Mouse (Mus musculus): ENCODE measurements around the gene Fam166a. TPM values are rescaled to one million over a fixed set of nuclear protein-coding genes. Genes with fewer than 3 reads are reported as not detected.
A peak's percentile ranks its signal among the peaks of the same experiment; 100 is the strongest.

The Fam166a gene
- polyA plus RNA-seq, 1 experiment from 2014 or later = 0.93 TPM

GRCm38 (mm10) chr2:25174866-25175689 is 43.5 kb upstream of the Fam166a start:
- no peaks in the 10 kb centered on the region for H3K36me3 ChIP-seq (ENCODE audit: control insufficient read depth, insufficient read depth, low read length)
- peaks cover 36% of the 10 kb centered on the region; the same call in 1 of the 2 replicates for H3K27me3 ChIP-seq (ENCODE audit: control insufficient read depth, insufficient read depth, low read length)
- H3K4me2 ChIP-seq (ENCODE audit: low read length) = no peak overlapping the region
- no peak overlapping the region for H3K27ac ChIP-seq (replicated peaks in 1 of 2; ENCODE audit: control insufficient read depth in 1 of 2, insufficient read depth in 1 of 2, low read depth in 2 of 2, low read length in 2 of 2)
- no peak overlapping the region for H3K4me3 ChIP-seq (ENCODE audit: control insufficient read depth in 1 of 2, insufficient read depth in 1 of 2, low read depth in 1 of 2, low read length in 2 of 2)
- no peak overlapping the region for H3K9ac ChIP-seq (ENCODE audit: low read length)
- H3K4me1 ChIP-seq (ENCODE audit: control insufficient read depth in 2 of 2, insufficient read depth in 2 of 2, low read length in 2 of 2) = peaks cover 27 to 30% of the 10 kb centered on the region in 2 experiments
- no peaks in the 10 kb centered on the region for H3K9me3 ChIP-seq (ENCODE audit: control insufficient read depth, low read length)
- ATAC-seq (ENCODE audit: insufficient number of reproducible peaks, insufficient read depth, low FRiP score, low read depth) = no peak
- 59% methylated on average over 7 of the region's 7 CpGs for WGBS

GRCm38 (mm10) chr2:25175690-25176078 is 42.9 kb upstream of the Fam166a start:
- Histone ChIP-seq H3K27me3 (ENCODE audit: control insufficient read depth, insufficient read depth, low read length) (peaks cover 37% of the 10 kb centered on the region; the same call in 1 of the 2 replicates), H3K4me3 (ENCODE audit: control insufficient read depth in 1 of 2, insufficient read depth in 1 of 2, low read depth in 1 of 2, low read length in 2 of 2) (no peak overlapping the region), H3K27ac (replicated peaks in 1 of 2; ENCODE audit: control insufficient read depth in 1 of 2, insufficient read depth in 1 of 2, low read depth in 2 of 2, low read length in 2 of 2) (no peak overlapping the region), H3K9me3 (ENCODE audit: control insufficient read depth, low read length) (no peaks in the 10 kb centered on the region), H3K36me3 (ENCODE audit: control insufficient read depth, insufficient read depth, low read length) (no peaks in the 10 kb centered on the region), H3K4me2 (ENCODE audit: low read length) (no peak overlapping the region), H3K9ac (ENCODE audit: low read length) (no peak overlapping the region), H3K4me1 (ENCODE audit: control insufficient read depth in 2 of 2, insufficient read depth in 2 of 2, low read length in 2 of 2) (peaks cover 29 to 30% of the 10 kb centered on the region in 2 experiments)
- WGBS = 70% methylated on average over 4 of the region's 4 CpGs
- no peak for ATAC-seq (ENCODE audit: insufficient number of reproducible peaks, insufficient read depth, low FRiP score, low read depth)

DNA sequence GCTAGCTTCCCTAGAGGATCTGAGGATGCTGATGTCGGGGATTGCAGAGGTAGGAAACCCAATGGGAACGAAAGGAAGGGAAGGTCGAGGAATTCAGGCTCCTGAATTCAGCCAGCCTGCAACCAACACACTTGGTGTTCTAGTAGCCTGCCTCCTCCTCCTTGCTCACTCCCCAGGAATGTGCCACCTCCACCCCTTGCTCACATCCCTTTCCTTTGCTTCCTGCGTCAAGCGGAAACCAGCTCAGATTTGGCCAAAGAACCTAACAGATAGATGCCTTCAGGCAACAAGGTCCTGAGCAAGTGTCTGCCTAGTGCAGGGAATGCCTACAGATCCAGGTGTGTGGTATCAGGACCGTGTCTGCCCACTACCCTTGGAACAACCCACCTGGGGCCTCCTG is 42.0 kb upstream of the Fam166a start:
- H3K9me3 ChIP-seq (ENCODE audit: control insufficient read depth, low read length) = no peaks in the 10 kb centered on the region
- 34% methylated on average over 6 of the region's 6 CpGs for WGBS
- peaks cover 29 to 30% of the 10 kb centered on the region in 2 experiments for H3K4me1 ChIP-seq (ENCODE audit: control insufficient read depth in 2 of 2, insufficient read depth in 2 of 2, low read length in 2 of 2)
- H3K9ac ChIP-seq (ENCODE audit: low read length) = no peak overlapping the region; the same call in 1 of the 2 replicates
- peak overlapping the region in 1 of 2 experiments; percentile 61; a peak in 2 of 4 replicates for H3K27ac ChIP-seq (replicated peaks in 1 of 2; ENCODE audit: control insufficient read depth in 1 of 2, insufficient read depth in 1 of 2, low read depth in 2 of 2, low read length in 2 of 2)
- H3K27me3 ChIP-seq (ENCODE audit: control insufficient read depth, insufficient read depth, low read length) = peaks cover 37% of the 10 kb centered on the region; the same call in 1 of the 2 replicates
- no peaks in the 10 kb centered on the region for H3K36me3 ChIP-seq (ENCODE audit: control insufficient read depth, insufficient read depth, low read length)
- no peak overlapping the region for H3K4me2 ChIP-seq (ENCODE audit: low read length)
- no peak overlapping the region for H3K4me3 ChIP-seq (ENCODE audit: control insufficient read depth in 1 of 2, insufficient read depth in 1 of 2, low read depth in 1 of 2, low read length in 2 of 2)
- no peak for ATAC-seq (ENCODE audit: insufficient number of reproducible peaks, insufficient read depth, low FRiP score, low read depth)

DNA sequence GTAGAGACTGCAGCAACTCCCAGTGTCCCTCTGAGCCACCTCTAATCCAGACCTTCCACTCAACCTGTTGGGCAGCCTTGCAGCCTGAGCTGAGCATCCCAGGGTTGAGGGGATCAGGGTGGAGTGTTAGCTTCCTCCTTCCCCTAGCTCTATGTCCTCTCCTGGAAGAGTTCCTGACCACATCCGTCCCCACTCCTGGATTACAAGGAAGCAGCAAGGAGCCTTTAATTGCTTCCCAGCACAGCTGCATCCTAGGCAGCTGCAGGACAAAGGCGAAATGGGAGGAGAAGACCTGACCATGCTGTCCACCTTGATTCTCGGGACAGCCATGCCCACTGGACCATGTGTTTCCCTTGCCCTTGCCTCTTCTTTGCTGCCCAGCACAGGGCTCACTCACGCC is 41.5 kb upstream of the Fam166a start:
- peaks cover 37% of the 10 kb centered on the region; the same call in 1 of the 2 replicates for H3K27me3 ChIP-seq (ENCODE audit: control insufficient read depth, insufficient read depth, low read length)
- no peak for ATAC-seq (ENCODE audit: insufficient number of reproducible peaks, insufficient read depth, low FRiP score, low read depth)
- no peak overlapping the region for H3K4me3 ChIP-seq (ENCODE audit: control insufficient read depth in 1 of 2, insufficient read depth in 1 of 2, low read depth in 1 of 2, low read length in 2 of 2)
- peaks cover 29 to 30% of the 10 kb centered on the region in 2 experiments for H3K4me1 ChIP-seq (ENCODE audit: control insufficient read depth in 2 of 2, insufficient read depth in 2 of 2, low read length in 2 of 2)
- H3K4me2 ChIP-seq (ENCODE audit: low read length) = 0 out of 2 replicates have a peak overlapping the region, but pooled peaks have one; percentile 19
- H3K9me3 ChIP-seq (ENCODE audit: control insufficient read depth, low read length) = no peaks in the 10 kb centered on the region
- 49% methylated on average over 4 of the region's 4 CpGs for WGBS
- H3K36me3 ChIP-seq (ENCODE audit: control insufficient read depth, insufficient read depth, low read length) = no peaks in the 10 kb centered on the region
- H3K9ac ChIP-seq (ENCODE audit: low read length) = no peak overlapping the region
- H3K27ac ChIP-seq (replicated peaks in 1 of 2; ENCODE audit: control insufficient read depth in 1 of 2, insufficient read depth in 1 of 2, low read depth in 2 of 2, low read length in 2 of 2) = peak overlapping the region; percentile 42 to 61; a peak in 3 of 4 replicates

DNA sequence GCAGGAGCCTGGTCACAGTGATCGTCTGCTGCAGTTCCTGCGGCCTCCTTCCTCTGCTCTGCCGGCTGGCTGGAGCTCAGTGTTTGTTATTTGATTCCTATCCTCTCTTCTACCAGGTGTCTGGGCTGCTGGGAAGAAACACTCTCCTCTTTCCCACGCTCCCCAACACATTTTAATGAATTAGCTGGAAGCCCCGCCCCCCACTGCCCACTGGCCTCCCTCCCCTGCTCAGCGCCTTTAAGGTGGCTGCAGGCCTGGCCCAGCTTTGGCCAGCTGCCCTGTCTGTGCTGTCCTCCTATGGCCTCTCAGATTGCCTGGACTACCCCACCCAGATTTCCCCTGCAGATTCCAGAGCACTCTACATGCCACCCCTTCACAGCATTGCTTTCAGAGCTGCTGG is 40.9 kb upstream of the Fam166a start:
- peak overlapping the region; percentile 19; the same call in 1 of the 2 replicates for H3K4me2 ChIP-seq (ENCODE audit: low read length)
- H3K4me1 ChIP-seq (ENCODE audit: control insufficient read depth in 2 of 2, insufficient read depth in 2 of 2, low read length in 2 of 2) = peaks cover 29 to 33% of the 10 kb centered on the region in 2 experiments
- no peaks in the 10 kb centered on the region for H3K36me3 ChIP-seq (ENCODE audit: control insufficient read depth, insufficient read depth, low read length)
- H3K4me3 ChIP-seq (ENCODE audit: control insufficient read depth in 1 of 2, insufficient read depth in 1 of 2, low read depth in 1 of 2, low read length in 2 of 2) = no peak overlapping the region
- H3K9ac ChIP-seq (ENCODE audit: low read length) = 0 out of 2 replicates have a peak overlapping the region, but pooled peaks have one; percentile 8
- 14% methylated on average over 6 of the region's 6 CpGs for WGBS
- no peaks in the 10 kb centered on the region for H3K9me3 ChIP-seq (ENCODE audit: control insufficient read depth, low read length)
- H3K27ac ChIP-seq (replicated peaks in 1 of 2; ENCODE audit: control insufficient read depth in 1 of 2, insufficient read depth in 1 of 2, low read depth in 2 of 2, low read length in 2 of 2) = peak overlapping the region; percentile 42 to 61; a peak in 3 of 4 replicates
- ATAC-seq (ENCODE audit: insufficient number of reproducible peaks, insufficient read depth, low FRiP score, low read depth) = no peak
- peaks cover 37% of the 10 kb centered on the region; the same call in 1 of the 2 replicates for H3K27me3 ChIP-seq (ENCODE audit: control insufficient read depth, insufficient read depth, low read length)

DNA sequence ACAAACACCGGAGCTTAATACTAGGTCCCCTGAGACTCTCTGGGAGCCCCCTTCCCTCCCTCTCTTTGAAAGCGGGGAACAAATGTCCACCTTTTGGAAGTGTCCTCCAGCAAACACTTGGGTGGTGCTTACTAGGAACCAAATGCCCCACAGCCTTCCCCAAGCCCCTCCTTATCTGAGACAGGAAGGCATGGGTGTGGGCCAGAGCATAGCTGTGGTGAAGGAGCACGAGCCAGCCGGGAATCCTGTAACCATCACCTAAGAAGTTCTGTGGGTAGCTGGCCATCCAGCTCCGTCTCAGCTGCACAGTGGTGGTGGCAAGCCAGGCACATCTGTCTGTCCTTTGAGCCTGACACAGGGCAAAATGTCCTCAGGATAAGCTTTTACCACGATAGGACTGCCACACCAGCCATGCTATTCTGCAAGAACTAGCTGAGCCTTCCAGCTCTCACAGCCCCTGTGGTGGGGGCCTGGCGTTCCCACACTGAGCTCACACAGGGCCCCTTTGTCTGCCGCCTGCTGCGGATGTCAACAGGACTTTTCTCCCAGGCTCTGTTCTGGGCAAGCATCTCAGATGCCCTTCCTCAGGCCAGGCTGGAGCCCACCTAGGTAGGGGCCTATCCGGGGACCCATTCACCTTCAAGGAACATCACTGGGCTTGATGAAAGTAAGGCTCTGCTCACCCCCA is 40.1 kb upstream of the Fam166a start:
- no peaks in the 10 kb centered on the region; the same call in 1 of the 2 replicates for H3K36me3 ChIP-seq (ENCODE audit: control insufficient read depth, insufficient read depth, low read length)
- peak overlapping the region in 1 of 2 experiments; percentile 41; a peak in 1 of 4 replicates for H3K27ac ChIP-seq (replicated peaks in 1 of 2; ENCODE audit: control insufficient read depth in 1 of 2, insufficient read depth in 1 of 2, low read depth in 2 of 2, low read length in 2 of 2)
- no peak for ATAC-seq (ENCODE audit: insufficient number of reproducible peaks, insufficient read depth, low FRiP score, low read depth)
- no peaks in the 10 kb centered on the region for H3K9me3 ChIP-seq (ENCODE audit: control insufficient read depth, low read length)
- no peak overlapping the region for H3K4me3 ChIP-seq (ENCODE audit: control insufficient read depth in 1 of 2, insufficient read depth in 1 of 2, low read depth in 1 of 2, low read length in 2 of 2)
- WGBS = 24% methylated on average over 10 of the region's 10 CpGs
- peaks cover 29 to 35% of the 10 kb centered on the region in 2 experiments for H3K4me1 ChIP-seq (ENCODE audit: control insufficient read depth in 2 of 2, insufficient read depth in 2 of 2, low read length in 2 of 2)
- 0 out of 2 replicates have a peak overlapping the region, but pooled peaks have one; percentile 8 for H3K9ac ChIP-seq (ENCODE audit: low read length)
- peaks cover 37% of the 10 kb centered on the region for H3K27me3 ChIP-seq (ENCODE audit: control insufficient read depth, insufficient read depth, low read length)
- H3K4me2 ChIP-seq (ENCODE audit: low read length) = peak overlapping the region; percentile 16

- Histone ChIP-seq H3K4me3 (ENCODE audit: control insufficient read depth in 1 of 2, insufficient read depth in 1 of 2, low read depth in 1 of 2, low read length in 2 of 2) (peak overlapping the region in 1 of 2 experiments; percentile 64; a peak in 2 of 4 replicates), H3K36me3 (ENCODE audit: control insufficient read depth, insufficient read depth, low read length) (no peaks in the 10 kb centered on the region; the same call in 1 of the 2 replicates), H3K9me3 (ENCODE audit: control insufficient read depth, low read length) (no peaks in the 10 kb centered on the region), H3K9ac (ENCODE audit: low read length) (peak overlapping the region; percentile 58; the same call in 1 of the 2 replicates), H3K27me3 (ENCODE audit: control insufficient read depth, insufficient read depth, low read length) (peaks cover 48% of the 10 kb centered on the region), H3K4me1 (ENCODE audit: control insufficient read depth in 2 of 2, insufficient read depth in 2 of 2, low read length in 2 of 2) (peaks cover 29 to 35% of the 10 kb centered on the region in 2 experiments), H3K4me2 (ENCODE audit: low read length) (peak overlapping the region; percentile 95), H3K27ac (replicated peaks in 1 of 2; ENCODE audit: control insufficient read depth in 1 of 2, insufficient read depth in 1 of 2, low read depth in 2 of 2, low read length in 2 of 2) (peak overlapping the region in 1 of 2 experiments; percentile 59; a peak in 2 of 4 replicates)
- 56% methylated on average over 15 of the region's 15 CpGs for WGBS
- ATAC-seq (ENCODE audit: insufficient number of reproducible peaks, insufficient read depth, low FRiP score, low read depth) = no peak
Observed at GRCm38 (mm10) chr2:25179566-25180217, 38.9 kb upstream of the Fam166a start.
